Mouse (Mus musculus) limb, embryonic 12.5 days (tissue): ENCODE measurements around the gene Nav1. TPM values are rescaled to one million over a fixed set of nuclear protein-coding genes. Genes with fewer than 3 reads are reported as not detected.

ENCODE experiments used
- ATAC-seq: fragments of 200-750 bp; cut with Nextera tagmentation; 2 replicates; pipeline ENCODE4 v1.8.0; 2017; ENCODE audit warnings: low read depth, moderate TSS enrichment; ENCODE audit not compliant: insufficient number of reproducible peaks, insufficient read depth, low FRiP score, low TSS enrichment
- H3K27ac ChIP-seq: fragments of 300-500 bp; sonication (generic); 2 replicates; pipeline ENCODE4 v1.5.1; 2016; ENCODE audit warnings: mild to moderate bottlenecking, moderate library complexity
- H3K27me3 ChIP-seq: fragments of 300-500 bp; sonication (generic); 2 replicates; pipeline ENCODE4 v1.6.1; 2016; ENCODE audit warnings: mild to moderate bottlenecking, moderate library complexity
- H3K36me3 ChIP-seq: fragments of 300-500 bp; sonication (generic); 2 replicates; pipeline ENCODE4 v1.6.1; 2016; ENCODE audit warnings: mild to moderate bottlenecking, moderate library complexity
- H3K4me1 ChIP-seq: fragments of 300-500 bp; sonication (generic); replicated peaks from 2 replicates; pipeline ENCODE4 v1.6.1; 2016
- H3K4me2 ChIP-seq: fragments of 300-500 bp; sonication (generic); 2 replicates; pipeline ENCODE4 v1.6.1; 2016; ENCODE audit warnings: mild to moderate bottlenecking, moderate library complexity
- H3K4me3 ChIP-seq: fragments of 300-500 bp; sonication (generic); replicated peaks from 2 replicates; pipeline ENCODE4 v1.5.1; 2016; ENCODE audit warnings: mild to moderate bottlenecking
- H3K9ac ChIP-seq: fragments of 300-500 bp; sonication (generic); replicated peaks from 2 replicates; pipeline ENCODE4 v1.6.1; 2016; ENCODE audit warnings: mild to moderate bottlenecking, moderate library complexity
- H3K9me3 ChIP-seq: fragments of 300-500 bp; sonication (generic); 2 replicates; pipeline ENCODE4 v1.6.1; 2016; ENCODE audit warnings: mild to moderate bottlenecking, moderate library complexity
- WGBS: fragments of 180-500 bp; shearing (Covaris S2); methylation state at CpG from one replicate; pipeline ENCODE4 v1.1.7; 2016; 5-methylcytosine and 5-hydroxymethylcytosine counted together
- microRNA-seq: library from miRNA; unstranded; fragments of <30 nt; microRNA quantifications from one replicate; pipeline ENCODE4, GENCODE M21; 2017
- polyA plus RNA-seq: library from polyadenylated mRNA; unstranded; fragments of >200 nt; fragmentation: Nextera tagmentation; extraction: Ambion mirVana; gene quantifications from 2 replicates; pipeline ENCODE4 v1.2.1, GENCODE M21; 2016

The Nav1 gene
- polyA plus RNA-seq, 1 experiment from 2014 or later, result 17.1 TPM

- H3K27me3 ChIP-seq, result no peaks in the 10 kb centered on the region
- no peak overlapping the region for H3K9ac ChIP-seq
- peaks cover 93% of the 10 kb centered on the region for H3K36me3 ChIP-seq
- H3K4me3 ChIP-seq, result no peak overlapping the region
- H3K4me1 ChIP-seq, result no peaks in the 10 kb centered on the region
- no peaks in the 10 kb centered on the region for H3K9me3 ChIP-seq
- no peak overlapping the region for H3K27ac ChIP-seq
- no peak overlapping the region for H3K4me2 ChIP-seq
- ATAC-seq, result no peak
- 92% methylated on average over 3 of the region's 3 CpGs for WGBS
These were observed 205.5 kb downstream of the Nav1 start for GRCm38 (mm10) chr1:135401452-135402110.

GRCm38 (mm10) chr1:135399466-135399865 lies 207.6 kb downstream of the Nav1 start:
- peaks cover 93% of the 10 kb centered on the region for H3K36me3 ChIP-seq
- H3K9ac ChIP-seq, result no peak overlapping the region
- H3K4me1 ChIP-seq, result no peaks in the 10 kb centered on the region
- H3K4me2 ChIP-seq, result no peak overlapping the region
- ATAC-seq, result no peak
- WGBS, result 93% methylated on average over 5 of the region's 5 CpGs
- H3K4me3 ChIP-seq, result no peak overlapping the region
- H3K9me3 ChIP-seq, result no peaks in the 10 kb centered on the region
- H3K27ac ChIP-seq, result no peak overlapping the region
- no peaks in the 10 kb centered on the region for H3K27me3 ChIP-seq

- peaks cover 85% of the 10 kb centered on the region for H3K36me3 ChIP-seq
- WGBS, result 92% methylated on average over 9 of the region's 9 CpGs
- H3K4me3 ChIP-seq, result no peak overlapping the region
These were observed 221.9 kb downstream of the Nav1 start for GRCm38 (mm10) chr1:135385161-135385560.

More at GRCm38 (mm10) chr1:135385161-135385560, 221.9 kb downstream of the Nav1 start:
- H3K9me3 ChIP-seq, result no peaks in the 10 kb centered on the region
- no peak overlapping the region for H3K4me2 ChIP-seq
- H3K9ac ChIP-seq, result no peak overlapping the region
- H3K27ac ChIP-seq, result no peak overlapping the region
- H3K4me1 ChIP-seq, result no peaks in the 10 kb centered on the region
- ATAC-seq, result no peak
- H3K27me3 ChIP-seq, result no peaks in the 10 kb centered on the region

Small RNAs within 50 kb of the gene (microRNA-seq; reads per million reads assigned to microRNA genes)
- not detected for gene Mir1231

Other genes starting within 250 kb of the Nav1 start
- 41.5 and 43.7 TPM in 2 replicates for gene Shisa4, start 232.1 kb downstream of the Nav1 start, polyA plus RNA-seq
- gene Ipo9, start 176.8 kb downstream of the Nav1 start, polyA plus RNA-seq, result 185 and 188 TPM in 2 replicates
- gene Csrp1, start 112.8 kb upstream of the Nav1 start, polyA plus RNA-seq, result 63.6 and 75.1 TPM in 2 replicates
- 43.6 and 43.7 TPM in 2 replicates for gene Phlda3, start 158.8 kb upstream of the Nav1 start, polyA plus RNA-seq
- 89.0 and 101 TPM in 2 replicates for gene Tnni1, start 172.1 kb upstream of the Nav1 start, polyA plus RNA-seq
- gene Lad1, start 211.3 kb upstream of the Nav1 start, polyA plus RNA-seq, result 5.2 and 5.3 TPM in 2 replicates
- 36.0 and 40.6 TPM in 2 replicates for gene Tnnt2, start 229.1 kb upstream of the Nav1 start, polyA plus RNA-seq